Mouse (Mus musculus) MEL (cell line): ENCODE measurements around the gene Tesmin. TPM values are rescaled to one million over a fixed set of nuclear protein-coding genes. Genes with fewer than 3 reads are reported as not detected.

Experiments used
- DNase-seq: peaks from one replicate; pipeline ENCODE4 v3.0.0; 2011; ENCODE audit warnings: low read depth, low spot score
- H3K27ac ChIP-seq: 2 replicates; pipeline ENCODE4 v1.5.1; 2012; ENCODE audit warnings: low read depth, mild to moderate bottlenecking, control low read depth, low read length, moderate library complexity; ENCODE audit not compliant: control insufficient read depth
- H3K27me3 ChIP-seq, 2 experiments: fragments of 150-350 bp in 1 of 2; sonication (generic) in 1 of 2; 2 replicates each; pipeline ENCODE4 v1.6.1; 2012; ENCODE audit warnings: low read length in 2 of 2, mild to moderate bottlenecking in 2 of 2, improper control_type of control experiment in 1 of 2, moderate library complexity in 1 of 2; ENCODE audit not compliant: insufficient read depth in 2 of 2, control insufficient read depth in 1 of 2
- H3K36me3 ChIP-seq, 2 experiments: 2 replicates each; pipeline ENCODE4 v1.6.1; 2012 to 2014; ENCODE audit warnings: low read length in 2 of 2, improper control_type of control experiment in 1 of 2, inconsistent platforms in 1 of 2, mild to moderate bottlenecking in 1 of 2; ENCODE audit not compliant: insufficient read depth in 2 of 2, control insufficient read depth in 1 of 2
- H3K4me1 ChIP-seq, 2 experiments: fragments of 150-350 bp in 1 of 2; sonication (generic) in 1 of 2; 2 replicates each; pipeline ENCODE4 v1.6.1; 2012; ENCODE audit warnings: low read length in 2 of 2, improper control_type of control experiment in 1 of 2, mild to moderate bottlenecking in 1 of 2; ENCODE audit not compliant: insufficient read depth in 2 of 2, control insufficient read depth in 1 of 2
- H3K4me3 ChIP-seq, 2 experiments: fragments of 150-350 bp in 1 of 2; sonication (generic) in 1 of 2; 2 replicates each; pipeline ENCODE4 v1.5.1; 2012; ENCODE audit warnings: low read depth in 2 of 2, low read length in 2 of 2, mild to moderate bottlenecking in 2 of 2, moderate library complexity in 2 of 2, control low read depth in 1 of 2, improper control_type of control experiment in 1 of 2; ENCODE audit not compliant: control insufficient read depth in 1 of 2, insufficient read depth in 1 of 2
- H3K79me2 ChIP-seq: 2 replicates; pipeline ENCODE4 v1.6.1; 2012; ENCODE audit warnings: mild to moderate bottlenecking, low read length, moderate library complexity; ENCODE audit not compliant: control insufficient read depth, poor library complexity, insufficient read depth
- H3K9ac ChIP-seq: 2 replicates; pipeline ENCODE4 v1.6.1; 2012; ENCODE audit warnings: low read depth, mild to moderate bottlenecking, control low read depth, low read length, moderate library complexity; ENCODE audit not compliant: control insufficient read depth, poor library complexity, severe bottlenecking
- H3K9me3 ChIP-seq: fragments of 150-350 bp; sonication (generic); replicated peaks from 2 replicates; pipeline ENCODE4 v1.6.1; 2012; ENCODE audit warnings: mild to moderate bottlenecking, low read length, improper control_type of control experiment, moderate library complexity; ENCODE audit not compliant: insufficient read depth
- CHD1 ChIP-seq: IDR thresholded peaks from 2 replicates; pipeline ENCODE4 v1.6.1; 2012; ENCODE audit warnings: low read depth, mild to moderate bottlenecking, inconsistent platforms, low read length, improper control_type of control experiment
- CTCF ChIP-seq, 3 experiments: IDR thresholded peaks in 2 of 3; conservative IDR thresholded peaks in 1 of 3; 2 replicates each; pipeline ENCODE4 v1.5.1; 2011 to 2012; ENCODE audit warnings: low read length in 3 of 3, low read depth in 2 of 3, mild to moderate bottlenecking in 2 of 3, improper control_type of control experiment in 1 of 3, inconsistent platforms in 1 of 3, mixed read lengths in 1 of 3, moderate library complexity in 1 of 3; ENCODE audit not compliant: control insufficient read depth in 1 of 3, insufficient read depth in 1 of 3, poor library complexity in 1 of 3, severe bottlenecking in 1 of 3
- E2F4 ChIP-seq: IDR thresholded peaks from 2 replicates; pipeline ENCODE4 v1.6.1; 2011; ENCODE audit warnings: low read depth, low read length, improper control_type of control experiment, borderline replicate concordance
- ELF1 ChIP-seq: IDR thresholded peaks from 2 replicates; pipeline ENCODE4 v1.6.1; 2014; ENCODE audit warnings: low read depth, mild to moderate bottlenecking, inconsistent platforms, low read length, improper control_type of control experiment, moderate library complexity
- MAX ChIP-seq: IDR thresholded peaks from 2 replicates; pipeline ENCODE4 v1.6.1; 2011; ENCODE audit warnings: low read length, improper control_type of control experiment
- MEF2A ChIP-seq: IDR thresholded peaks from 2 replicates; pipeline ENCODE4 v1.6.1; 2014; ENCODE audit warnings: low read depth, mild to moderate bottlenecking, inconsistent platforms, low read length, improper control_type of control experiment; ENCODE audit not compliant: poor library complexity, insufficient replicate concordance, severe bottlenecking; ENCODE audit errors: extremely low read depth
- MYB ChIP-seq: IDR thresholded peaks from 2 replicates; pipeline ENCODE4 v1.6.1; 2011; ENCODE audit warnings: mild to moderate bottlenecking, low read depth, low read length, improper control_type of control experiment
- NELFE ChIP-seq: IDR thresholded peaks from 2 replicates; pipeline ENCODE4 v1.6.1; 2011; ENCODE audit warnings: low read depth, low read length, improper control_type of control experiment
- NRF1 ChIP-seq: IDR thresholded peaks from 2 replicates; pipeline ENCODE4 v1.6.1; 2014; ENCODE audit warnings: low read depth, mild to moderate bottlenecking, inconsistent platforms, low read length, improper control_type of control experiment, moderate library complexity; ENCODE audit not compliant: poor library complexity, insufficient read depth, severe bottlenecking
- RAD21 ChIP-seq: IDR thresholded peaks from 2 replicates; pipeline ENCODE4 v1.6.1; 2011; ENCODE audit warnings: mild to moderate bottlenecking, low read depth, low read length, improper control_type of control experiment
- SMC3 ChIP-seq: IDR thresholded peaks from 2 replicates; pipeline ENCODE4 v1.6.1; 2011; ENCODE audit warnings: low read depth, low read length, improper control_type of control experiment
- TAL1 ChIP-seq: IDR thresholded peaks from 2 replicates; pipeline ENCODE4 v1.6.1; 2012; ENCODE audit warnings: mild to moderate bottlenecking, inconsistent platforms, low read length, moderate library complexity, mixed read lengths
- USF1 ChIP-seq: IDR thresholded peaks from 2 replicates; pipeline ENCODE4 v1.6.1; 2014; ENCODE audit warnings: low read depth, mild to moderate bottlenecking, inconsistent platforms, low read length, improper control_type of control experiment, moderate library complexity
- USF2 ChIP-seq, 2 experiments: IDR thresholded peaks; 2 replicates each; pipeline ENCODE4 v1.6.1; 2011 to 2012; ENCODE audit warnings: improper control_type of control experiment in 2 of 2, low read length in 2 of 2, borderline replicate concordance in 1 of 2, inconsistent platforms in 1 of 2, low read depth in 1 of 2, mild to moderate bottlenecking in 1 of 2; ENCODE audit not compliant: insufficient read depth in 1 of 2
- ZC3H11A ChIP-seq: IDR thresholded peaks from 2 replicates; pipeline ENCODE4 v1.6.1; 2012; ENCODE audit warnings: low read depth, mild to moderate bottlenecking, inconsistent platforms, low read length, improper control_type of control experiment
- ZKSCAN1 ChIP-seq: IDR thresholded peaks from 2 replicates; pipeline ENCODE4 v1.6.1; 2012; ENCODE audit warnings: low read depth, mild to moderate bottlenecking, inconsistent platforms, low read length, improper control_type of control experiment, moderate library complexity
- polyA plus RNA-seq, 2 experiments: library from polyadenylated mRNA; stranded (reverse) in 1 of 2; unstranded in 1 of 2; fragments of >175 nt in 1 of 2; fragments of >200 nt in 1 of 2; gene quantifications; 2 replicates each; pipeline versions ENCODE4 v1.2.1 to v1.2.4; 2012; ENCODE audit warnings: low replicate concordance in 2 of 2, low read depth in 1 of 2; ENCODE audit not compliant: insufficient read length in 2 of 2, insufficient read depth in 1 of 2, missing spikeins in 1 of 2
- total RNA-seq: library from RNA; depleted of rRNA; stranded (reverse); fragments of 300-350 nt; gene quantifications from 2 replicates; pipeline ENCODE4 v1.2.3, GENCODE M21; 2012

Tesmin gene
- total and polyA plus RNA-seq, 3 experiments: 2.1 to 2.2 TPM; not detected in 1

- Histone ChIP-seq H3K27ac (no peak overlapping the region), H3K9me3 (no peaks in the 10 kb centered on the region), H3K4me3 (no peak overlapping the region), H3K4me1 (no peaks in the 10 kb centered on the region), H3K9ac (no peak overlapping the region), H3K27me3 (no peaks in the 10 kb centered on the region), H3K79me2 (no peaks in the 10 kb centered on the region), H3K36me3 (no peaks in the 10 kb centered on the region)
- no peak for DNase-seq
- TF ChIP-seq MYB (no peak), ELF1 (no peak), E2F4 (no peak), NELFE (no peak), MAX (no peak), MEF2A (no peak), CTCF (IDR thresholded peaks at IDR 0.05 in 2 of 3, conservative IDR thresholded peaks at IDR 0.05 in 1 of 3; ENCODE audit: control insufficient read depth in 1 of 3, insufficient read depth in 1 of 3, low read depth in 2 of 3, low read length in 3 of 3, poor library complexity in 1 of 3, severe bottlenecking in 1 of 3) (no peak)
Measured at GRCm38 (mm10) chr19:3450714-3451113, 62.1 kb downstream of the Tesmin start.

GRCm38 (mm10) chr19:3451170-3451569 lies 62.5 kb downstream of the Tesmin start:
- DNase-seq: peak; percentile 79
- Histone ChIP-seq H3K4me1 (no peaks in the 10 kb centered on the region), H3K4me3 (no peak overlapping the region), H3K9ac (no peak overlapping the region), H3K9me3 (no peaks in the 10 kb centered on the region), H3K27ac (no peak overlapping the region), H3K27me3 (no peaks in the 10 kb centered on the region), H3K79me2 (no peaks in the 10 kb centered on the region), H3K36me3 (no peaks in the 10 kb centered on the region)
- TF ChIP-seq CHD1 (no peak), CTCF (IDR thresholded peaks at IDR 0.05 in 2 of 3, conservative IDR thresholded peaks at IDR 0.05 in 1 of 3; ENCODE audit: control insufficient read depth in 1 of 3, insufficient read depth in 1 of 3, low read depth in 2 of 3, low read length in 3 of 3, poor library complexity in 1 of 3, severe bottlenecking in 1 of 3) (peak; percentile 79 to 93 (median 91)), USF2 (IDR thresholded peaks at IDR 0.05; ENCODE audit: borderline replicate concordance in 1 of 2, insufficient read depth in 1 of 2, low read depth in 1 of 2, low read length in 2 of 2) (no peak), TAL1 (no peak), NELFE (no peak), USF1 (no peak), ZC3H11A (peak; percentile 80), ZKSCAN1 (no peak), SMC3 (peak; percentile 89), NRF1 (no peak), RAD21 (peak; percentile 93)
